21 mouse cellular contexts compared by ENCODE assay signal in genomic region chr2:105392514-105392913, GRCm38 (mm10). TPM values are rescaled to one million over a fixed set of nuclear protein-coding genes. Genes with fewer than 3 reads are reported as not detected.
DNase-seq lines count a peak whose midpoint lies in the region; ATAC-seq and TF ChIP-seq lines count a peak whose summit lies in the region.
"Had no signal": no experiment of that assay in that cellular context is flagged by ENCODE, and none has a peak within 500 bp of the region (broad histone marks: within the 10 kb centered on the region; RNA-seq: fewer than 3 reads in every experiment).

No protein-coding gene starts in this region.

- H3K27ac ChIP-seq in kidney, embryonic 14.5 days (ENCODE audit: low read depth, low read length): no peak overlapping the region
- no peak overlapping the region for H3K27ac ChIP-seq in kidney, adult 2 months (ENCODE audit: insufficient read depth, low read depth, low read length)
- H3K27ac ChIP-seq: embryonic facial prominence, embryonic 12.5 days; forebrain, embryonic 15.5 days; heart, embryonic 10.5 days; hindbrain, embryonic 13.5 days; hindbrain, postnatal 0 days had no signal

- 58% methylated on average over 2 of the region's 2 CpGs for WGBS in kidney, embryonic 14.5 days
- WGBS in kidney, adult 2 months: 65% methylated on average over 2 of the region's 2 CpGs

- TF ChIP-seq CTCF in kidney, adult 2 months (conservative IDR thresholded peaks at IDR 0.05; ENCODE audit: insufficient read depth, insufficient read length, low read depth, low read length): no peak

- TF ChIP-seq POLR2A in kidney, adult 2 months (IDR thresholded peaks at IDR 0.05; ENCODE audit: low read depth, low read length): no peak

- H3K4me1 ChIP-seq in kidney, embryonic 14.5 days (ENCODE audit: control insufficient read depth, insufficient read depth, low read length): peaks cover 15% of the 10 kb centered on the region
- H3K4me1 ChIP-seq in kidney, adult 2 months (ENCODE audit: control insufficient read depth, insufficient read depth, low read length): no peaks in the 10 kb centered on the region

- peak; percentile 28; the same call in 1 of the 2 replicates for ATAC-seq in kidney, embryonic 14.5 days (ENCODE audit: low FRiP score, low TSS enrichment)
- ATAC-seq: activated CD4-positive, CD25-positive, alpha-beta regulatory T cell, adult 4 months; forebrain, embryonic 15.5 days; hindbrain, postnatal 0 days; Patski had no signal

- no peaks in the 10 kb centered on the region for H3K9me3 ChIP-seq in kidney, embryonic 14.5 days (ENCODE audit: control insufficient read depth, low read length)
- H3K9me3 ChIP-seq: embryonic facial prominence, embryonic 12.5 days; forebrain, embryonic 15.5 days; heart, embryonic 10.5 days; hindbrain, embryonic 13.5 days had no signal

- H3K4me2 ChIP-seq in kidney, embryonic 14.5 days (replicated peaks; ENCODE audit: low read depth, low read length): no peak overlapping the region
- H3K4me2 ChIP-seq: embryonic facial prominence, embryonic 12.5 days; forebrain, embryonic 15.5 days; hindbrain, embryonic 13.5 days had no signal

- peak; percentile 61 for DNase-seq in adrenal gland, adult 2 months
- no peak for DNase-seq in adrenal gland, adult 18-20 months (ENCODE audit: low spot score in 2 of 2)
- no peak for DNase-seq in kidney, adult 2 months
- DNase-seq in kidney, postnatal 10 days: peak; percentile 40
- no peak for DNase-seq in kidney, adult 9 months
- peak; percentile 50 for DNase-seq in adrenal gland, postnatal 14 days
- DNase-seq in liver: no peak
- DNase-seq: cerebellum, adult 11-12 months; cerebellum, adult 9-10 months; cerebellum, postnatal 25 days; gastrocnemius, postnatal 36 days; heart, adult 18-20 months; heart, postnatal 10 days had no signal

- H3K27me3 ChIP-seq in kidney, embryonic 14.5 days (ENCODE audit: control insufficient read depth, insufficient read depth, low read length): no peaks in the 10 kb centered on the region
- H3K27me3 ChIP-seq in kidney, adult 2 months (replicated peaks; ENCODE audit: control insufficient read depth, insufficient read depth, low read length): no peaks in the 10 kb centered on the region
- H3K27me3 ChIP-seq: embryonic facial prominence, embryonic 12.5 days; forebrain, embryonic 15.5 days; Patski had no signal

- H3K4me3 ChIP-seq in kidney, embryonic 14.5 days (ENCODE audit: low read length): no peak overlapping the region
- no peak overlapping the region for H3K4me3 ChIP-seq in kidney, adult 2 months (ENCODE audit: insufficient read depth, low read depth, low read length)
- H3K4me3 ChIP-seq: embryonic facial prominence, embryonic 12.5 days; forebrain, embryonic 15.5 days; heart, embryonic 10.5 days; hindbrain, embryonic 13.5 days had no signal

- no peak overlapping the region for H3K9ac ChIP-seq in kidney, embryonic 14.5 days (ENCODE audit: low read depth, low read length)
- H3K9ac ChIP-seq: embryonic facial prominence, embryonic 12.5 days; forebrain, embryonic 15.5 days; hindbrain, embryonic 13.5 days had no signal

- peaks cover 73% of the 10 kb centered on the region for H3K36me3 ChIP-seq in kidney, embryonic 14.5 days (ENCODE audit: control insufficient read depth, insufficient read depth, low read length)
- H3K36me3 ChIP-seq in kidney, adult 2 months (ENCODE audit: control insufficient read depth, insufficient read depth, low read length): no peaks in the 10 kb centered on the region
- H3K36me3 ChIP-seq: forebrain, embryonic 15.5 days; hindbrain, embryonic 13.5 days had no signal

RNA-seq across cellular contexts. Expression of gene Rcn1, which starts 6.6 kb away (rescaled TPM):
- 100 to 1,000 TPM in 1 of 2 experiments, 10 to 100 TPM in 1; 41.9 to 147 TPM for total RNA-seq in adrenal gland, adult 2 months (2021)
- 64.3 and 72.1 TPM in 2 replicates for polyA plus RNA-seq in adrenal gland, adult 2 months (2012; rRNA removed)
- 100 to 1,000 TPM in 1 of 2 experiments, 10 to 100 TPM in 1; 30.5 to 203 TPM for total RNA-seq in adrenal gland, adult 18-20 months (2021)
- 110 and 114 TPM in 2 replicates for polyA plus RNA-seq in kidney, embryonic 14.5 days (2014; fragmentation: Nextera tagmentation; extraction: Ambion mirVana)
- polyA plus RNA-seq in kidney, adult 2 months (2012; rRNA removed): 5.3 and 5.4 TPM in 2 replicates
- 108 and 115 TPM in 2 replicates for total RNA-seq in adrenal gland, postnatal 14 days (2021)

Comparison
In these comparisons a context has a peak if more than half of its experiments do, and no peak if none do; other contexts are left out.
1. DNase-seq: peak in adrenal gland, adult 2 months (single experiment), kidney, postnatal 10 days (single experiment) and adrenal gland, postnatal 14 days (single experiment); none in adrenal gland, adult 18-20 months (0 of 2), kidney, adult 2 months (single experiment), kidney, adult 9 months (single experiment) and liver (single experiment).